Mouse (Mus musculus): ENCODE results near the gene Cant1.

Gene Cant1

DNA sequence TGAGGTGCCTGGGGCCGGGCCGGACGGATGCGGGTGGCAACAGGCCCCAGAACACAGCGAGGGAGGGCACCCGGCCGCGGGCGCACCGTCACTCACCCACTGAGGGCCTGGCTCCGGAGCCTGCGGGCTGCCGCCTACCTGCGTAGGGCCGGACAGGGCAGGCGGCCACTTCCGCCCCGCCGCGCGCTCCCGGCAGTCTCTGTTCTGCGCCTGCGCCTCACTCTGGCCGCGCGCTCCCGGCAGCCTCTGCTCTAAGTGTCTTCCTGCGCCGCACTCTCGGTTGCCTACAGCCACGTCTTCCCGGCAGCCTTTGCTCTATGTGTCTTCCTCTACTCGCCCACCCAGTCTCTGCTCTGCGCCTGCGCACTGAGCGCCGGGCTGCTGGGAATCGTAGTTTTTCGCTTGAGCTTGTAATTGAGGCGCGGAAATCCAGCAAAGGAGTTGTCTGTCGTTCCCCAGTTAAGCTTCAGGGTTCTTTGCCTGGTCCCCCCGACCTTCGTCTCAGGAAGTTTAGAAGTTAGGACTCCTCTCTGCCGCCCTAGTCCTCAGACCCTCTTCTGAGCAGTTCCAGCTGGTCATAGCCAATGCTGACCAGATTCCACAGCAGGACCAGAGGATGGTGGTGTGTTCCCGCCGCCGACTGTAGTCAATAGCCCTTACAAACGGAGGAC lies at the start of gene Cant1:
Gene Cant1 (minus strand): TSS at position 253 of the 671 bp plus-strand sequence.
- DNase-seq (ENCODE audit: low read depth in 2 of 2, low spot score in 2 of 2), result peak; percentile 94

DNA sequence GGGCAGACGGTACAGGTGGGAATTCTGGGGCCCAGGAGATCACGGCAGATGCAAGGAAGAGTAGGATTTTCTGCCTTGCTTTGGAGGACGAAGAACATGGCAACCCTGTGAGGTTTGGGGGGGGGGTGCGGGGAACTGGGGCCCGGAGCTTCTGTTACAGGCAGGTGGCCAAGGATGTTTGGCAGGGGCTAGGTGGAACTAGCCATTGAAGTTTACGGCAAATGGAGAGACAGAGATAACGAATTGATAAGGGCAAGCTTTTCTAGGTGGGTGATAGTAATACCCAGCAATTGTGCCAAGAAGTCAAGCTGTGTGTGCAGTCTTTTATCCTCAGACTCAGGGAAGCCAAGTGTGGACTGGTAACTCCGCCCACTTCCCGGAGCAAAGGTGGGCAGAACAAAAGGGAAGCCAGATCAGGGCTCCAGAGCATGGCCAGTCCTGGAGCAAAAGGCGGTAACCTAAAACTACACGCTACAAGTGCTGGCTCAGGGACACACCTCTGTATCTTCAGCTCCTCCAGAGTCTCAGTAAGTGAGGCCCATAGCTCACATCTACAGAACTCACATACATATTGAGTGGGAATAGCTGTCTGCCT lies 48.7 kb upstream of the Cant1 start:
- DNase-seq (ENCODE audit: low read depth in 2 of 2, low spot score in 2 of 2), result no peak

DNA sequence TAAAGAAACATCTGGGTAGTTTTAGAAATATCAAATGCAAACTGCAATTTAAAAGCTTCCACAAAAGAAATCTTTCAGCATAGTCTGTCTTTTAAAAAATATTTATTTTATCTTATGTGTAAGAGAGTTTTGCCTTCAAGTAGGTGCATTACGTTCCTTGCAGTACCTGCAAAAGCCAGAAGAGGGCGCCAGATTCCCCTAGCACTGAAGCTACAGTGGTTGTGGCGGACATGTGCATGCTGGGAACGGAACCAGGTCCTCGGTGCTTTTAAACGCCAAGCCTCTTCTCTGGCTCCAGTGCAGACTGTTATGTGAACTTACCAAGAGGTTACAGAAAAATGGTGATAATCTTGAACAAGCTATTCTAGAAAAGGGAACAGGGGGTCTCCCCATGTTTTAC lies 41.4 kb upstream of the Cant1 start:
- DNase-seq (ENCODE audit: low read depth in 2 of 2, low spot score in 2 of 2), result peak; percentile 51 to 54

GRCm38 (mm10) chr11:118459536-118459935 lies 40.6 kb upstream of the Cant1 start:
- DNase-seq (ENCODE audit: low read depth in 2 of 2, low spot score in 2 of 2), result no peak

DNA sequence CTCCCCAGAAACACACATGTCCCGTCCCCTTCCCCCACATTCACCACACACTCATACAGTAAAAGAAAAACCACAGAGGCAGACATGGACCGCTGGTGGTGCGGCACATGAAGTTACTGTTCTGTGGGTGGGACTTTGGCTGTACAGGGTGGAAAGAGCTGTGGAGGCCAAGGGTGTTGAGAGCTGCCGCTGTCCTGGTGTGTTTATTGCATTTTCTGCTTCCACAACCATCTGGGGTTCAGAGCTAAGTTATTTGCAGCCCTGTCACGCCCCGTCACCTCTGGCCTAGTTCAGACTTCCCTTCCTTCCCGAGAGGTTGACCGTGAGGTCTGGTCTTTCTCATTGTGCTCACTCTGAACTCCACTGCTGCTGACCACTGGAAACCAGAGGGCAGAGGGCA lies 40.2 kb upstream of the Cant1 start:
- DNase-seq (ENCODE audit: low read depth in 2 of 2, low spot score in 2 of 2), result no peak

GRCm38 (mm10) chr11:118456937-118457336 lies 38.1 kb upstream of the Cant1 start:
- no peak for DNase-seq (ENCODE audit: low read depth in 2 of 2, low spot score in 2 of 2)

DNA sequence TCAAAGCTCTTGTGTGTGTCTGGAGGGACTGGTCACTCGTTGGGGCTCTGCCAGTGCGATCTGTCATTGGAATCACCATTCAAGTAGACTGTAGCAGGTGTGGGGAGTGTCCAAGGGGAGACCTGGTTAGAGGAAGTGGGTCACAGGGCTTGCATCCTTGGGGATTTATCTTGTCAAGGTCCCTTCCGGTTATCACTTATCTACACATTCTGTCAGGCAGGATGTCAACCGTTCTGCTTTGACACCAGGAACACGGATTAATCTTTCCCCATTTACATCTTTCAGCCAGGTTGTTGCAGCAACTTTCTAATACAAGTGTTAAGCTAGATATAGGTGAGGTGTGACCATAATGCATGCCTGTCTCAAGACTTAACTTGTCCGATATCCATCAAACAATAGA lies 36.9 kb upstream of the Cant1 start:
- no peak for DNase-seq (ENCODE audit: low read depth in 2 of 2, low spot score in 2 of 2)

GRCm38 (mm10) chr11:118453886-118454671 lies 35.2 kb upstream of the Cant1 start:
- DNase-seq (ENCODE audit: low read depth in 2 of 2, low spot score in 2 of 2), result no peak

- DNase-seq (ENCODE audit: low read depth in 2 of 2, low spot score in 2 of 2), result no peak
These were observed 34.1 kb upstream of the Cant1 start for GRCm38 (mm10) chr11:118452955-118453354.

GRCm38 (mm10) chr11:118451211-118451610 lies 32.3 kb upstream of the Cant1 start:
- no peak for DNase-seq (ENCODE audit: low read depth in 2 of 2, low spot score in 2 of 2)

- DNase-seq (ENCODE audit: low read depth in 2 of 2, low spot score in 2 of 2), result no peak
These were observed 29.5 kb upstream of the Cant1 start for GRCm38 (mm10) chr11:118448385-118448784.

DNA sequence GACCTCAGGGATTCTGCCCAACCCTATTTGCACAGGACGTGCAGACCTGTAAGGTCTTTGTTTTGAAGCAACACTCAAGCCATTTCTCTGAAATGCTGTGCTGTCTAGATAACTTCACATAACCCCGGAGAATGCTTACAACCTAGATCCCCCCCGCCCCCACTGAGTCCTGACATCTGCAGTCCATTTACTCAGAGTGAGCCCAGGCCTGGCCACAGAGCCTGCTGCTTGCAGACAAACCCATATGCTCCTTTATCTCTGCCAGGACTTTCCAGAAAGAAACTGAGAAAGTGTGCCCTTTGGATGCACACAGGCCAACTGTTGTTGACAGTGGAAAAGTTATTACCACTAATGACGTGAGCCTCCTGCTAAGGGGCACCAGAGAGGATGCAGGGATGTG lies 28.5 kb upstream of the Cant1 start:
- DNase-seq (ENCODE audit: low read depth in 2 of 2, low spot score in 2 of 2), result no peak

- DNase-seq (ENCODE audit: low read depth in 2 of 2, low spot score in 2 of 2), result peak; percentile 46 to 66
These were observed 27.0 kb upstream of the Cant1 start for GRCm38 (mm10) chr11:118445843-118446242.

DNA sequence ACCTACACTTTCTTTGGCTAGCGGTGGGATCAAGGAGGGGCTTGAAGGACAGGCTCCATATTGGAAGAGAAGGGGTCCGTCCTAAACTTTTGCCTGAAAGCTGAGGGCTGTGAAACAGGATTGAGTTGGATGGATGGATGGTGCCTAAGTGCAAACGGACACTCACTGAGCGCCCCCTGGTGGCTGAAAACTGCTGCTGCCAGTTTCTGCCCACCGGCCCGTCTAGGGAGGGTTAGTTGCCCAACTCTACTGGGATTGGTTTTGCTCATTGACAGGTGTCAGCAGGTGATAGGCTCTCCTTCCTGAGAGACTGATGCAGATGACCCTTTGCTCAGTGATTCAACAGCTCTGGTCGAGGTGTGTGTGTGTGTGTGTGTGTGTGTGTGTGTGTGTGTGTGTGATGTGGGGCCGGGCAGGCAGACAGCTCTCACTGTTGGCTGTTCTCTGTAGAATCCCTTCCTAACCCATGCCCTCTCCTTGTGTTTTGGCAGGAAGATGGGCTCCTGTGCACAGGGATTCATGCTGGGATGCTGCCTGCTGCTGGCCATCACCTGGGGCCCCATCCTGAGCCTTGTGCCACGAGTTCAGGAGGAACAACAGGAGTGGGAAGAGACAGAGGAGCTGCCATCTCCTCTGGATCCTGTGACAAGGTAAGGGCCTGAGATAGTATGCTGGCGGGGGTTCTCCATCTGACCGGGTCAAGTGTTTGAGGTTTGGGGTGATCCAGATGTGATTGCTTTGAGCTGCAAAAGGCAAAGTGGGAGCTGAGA lies 24.5 kb upstream of the Cant1 start:
- DNase-seq (ENCODE audit: low read depth in 2 of 2, low spot score in 2 of 2), result peak; percentile 53 to 60

GRCm38 (mm10) chr11:118442691-118443090 lies 23.8 kb upstream of the Cant1 start:
- no peak for DNase-seq (ENCODE audit: low read depth in 2 of 2, low spot score in 2 of 2)

DNA sequence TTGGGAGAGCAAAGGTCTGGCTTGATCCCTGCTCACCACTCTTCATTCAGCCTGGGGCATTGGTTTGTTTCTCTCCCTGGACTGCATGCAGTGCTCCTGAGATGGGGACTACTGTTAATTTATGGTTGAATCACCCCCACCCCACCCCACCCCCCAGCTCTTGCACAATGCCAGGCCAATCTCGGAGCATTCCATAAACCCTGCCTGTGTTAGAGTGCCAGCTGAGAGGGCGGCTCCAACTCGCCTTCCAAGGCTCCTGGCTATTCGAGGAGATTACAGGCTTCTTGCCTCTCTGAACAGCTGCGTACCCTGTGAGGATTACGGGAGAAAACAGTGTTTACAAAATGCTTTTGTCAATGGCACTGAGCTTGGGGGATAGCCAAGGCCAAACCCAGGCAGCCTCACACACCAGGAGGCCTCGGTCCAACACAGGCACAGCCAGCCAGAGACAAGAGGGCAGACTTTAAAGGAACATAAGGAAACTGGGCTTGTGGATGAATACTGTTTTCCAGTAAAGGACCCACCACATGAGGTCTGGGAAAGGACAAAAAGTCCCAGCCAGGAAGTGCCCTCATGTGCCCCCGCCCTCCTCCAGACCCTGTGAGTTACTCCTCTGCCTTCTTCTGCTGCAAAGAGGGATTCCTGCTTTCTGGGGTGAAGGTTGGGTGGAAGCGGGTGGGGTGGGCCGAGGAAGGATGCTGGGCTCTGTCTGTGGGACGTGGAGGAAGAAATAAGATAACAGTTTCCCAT lies 20.0 kb upstream of the Cant1 start:
- no peak for DNase-seq (ENCODE audit: low read depth in 2 of 2, low spot score in 2 of 2)

DNA sequence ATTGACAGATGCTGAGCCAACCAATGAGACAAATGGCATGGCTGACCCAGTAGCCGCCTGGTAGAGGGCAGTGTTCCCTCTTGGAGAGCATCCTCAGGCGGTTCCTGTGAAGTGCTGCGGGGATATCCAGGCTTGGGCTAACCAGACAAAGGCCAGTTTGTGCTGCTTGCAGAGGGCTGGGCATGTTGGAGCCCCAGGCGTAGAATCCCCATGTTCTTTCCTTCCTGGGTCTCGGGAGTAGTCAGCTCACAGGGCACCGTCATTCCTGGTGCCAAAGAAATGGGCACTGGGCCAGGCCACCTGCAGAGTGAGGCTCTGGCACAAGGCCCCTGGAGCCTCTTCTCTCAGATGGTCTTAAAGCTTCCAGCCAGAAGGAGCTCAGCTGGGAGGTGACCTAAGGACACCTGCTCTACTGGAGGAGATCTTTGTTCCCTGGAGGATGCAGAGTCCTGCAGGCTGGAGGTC lies 17.6 kb upstream of the Cant1 start:
- DNase-seq (ENCODE audit: low read depth in 2 of 2, low spot score in 2 of 2), result no peak

- DNase-seq (ENCODE audit: low read depth in 2 of 2, low spot score in 2 of 2), result no peak
These were observed 15.2 kb upstream of the Cant1 start for GRCm38 (mm10) chr11:118434093-118434492.

- no peak for DNase-seq (ENCODE audit: low read depth in 2 of 2, low spot score in 2 of 2)
These were observed 14.5 kb upstream of the Cant1 start for GRCm38 (mm10) chr11:118433398-118433868.

DNA sequence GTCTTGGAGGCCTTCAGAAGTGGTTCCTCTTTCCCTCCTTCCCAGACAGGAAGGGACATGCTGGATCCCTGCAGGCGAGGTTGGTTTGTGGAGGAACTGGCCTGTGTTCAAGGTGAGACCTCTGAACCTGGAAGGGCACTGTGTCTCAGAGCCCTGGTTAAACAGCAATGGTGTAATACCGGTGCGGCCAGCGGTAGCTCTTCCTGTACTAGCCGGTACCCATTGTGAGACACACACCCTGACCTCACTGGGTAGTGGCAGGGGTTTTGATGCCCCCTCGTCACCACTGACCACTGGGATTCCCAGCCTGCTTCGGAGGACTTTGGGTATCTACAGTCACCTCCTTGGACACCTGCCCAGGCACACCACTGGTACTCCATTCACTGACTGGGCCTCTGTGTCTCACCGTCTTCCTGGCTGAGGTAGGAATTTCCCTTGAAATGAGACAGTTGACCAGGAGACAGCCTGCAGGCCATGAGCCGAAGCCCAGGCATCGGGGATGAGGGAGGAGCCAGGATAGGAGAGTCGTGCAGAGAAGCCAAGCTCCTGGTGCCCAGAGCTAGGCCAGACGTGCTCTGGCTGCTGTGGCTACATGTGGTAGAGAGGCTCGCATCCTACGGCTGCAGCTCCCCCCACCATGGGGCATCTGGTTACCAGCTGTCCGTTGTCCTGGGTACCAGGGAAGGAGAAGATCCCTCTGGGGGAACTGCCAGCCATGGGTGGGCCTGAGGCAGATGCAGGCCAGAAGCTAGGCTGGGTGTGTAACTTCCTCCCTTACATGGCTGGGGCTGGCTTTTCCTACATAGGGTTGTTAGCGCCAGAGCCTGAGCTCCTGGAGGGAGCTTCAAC lies 12.4 kb upstream of the Cant1 start:
- no peak for DNase-seq (ENCODE audit: low read depth in 2 of 2, low spot score in 2 of 2)

All from CD8-positive naive resting alpha-beta T cell, adult 2 months (primary cell).